Mouse (Mus musculus) liver, adult 2 months (tissue): ENCODE results near the gene Plcb4. TPM values are rescaled to one million over a fixed set of nuclear protein-coding genes. Genes with fewer than 3 reads are reported as not detected.
A peak's percentile ranks its signal among the peaks of the same experiment; 100 is the strongest.

ENCODE experiments used
- DNase-seq: peaks from one replicate; pipeline ENCODE4 v3.0.0-alpha.2; 2011; ENCODE audit warnings: low read depth, low spot score; ENCODE audit errors: extremely low read depth
- H3K27ac ChIP-seq: fragments of 200-500 bp; replicated peaks from 2 replicates; pipeline ENCODE4 v1.5.1; 2012; ENCODE audit warnings: low read depth, mild to moderate bottlenecking, control low read depth, inconsistent platforms, low read length; ENCODE audit not compliant: insufficient read depth
- H3K27me3 ChIP-seq: fragments of 200-500 bp; 2 replicates; pipeline ENCODE4 v1.6.1; 2012; ENCODE audit warnings: mild to moderate bottlenecking, moderate library complexity, low read length, inconsistent platforms; ENCODE audit not compliant: control insufficient read depth, insufficient read depth
- H3K36me3 ChIP-seq: fragments of 200-500 bp; 2 replicates; pipeline ENCODE4 v1.6.1; 2012; ENCODE audit warnings: low read length, inconsistent platforms; ENCODE audit not compliant: control insufficient read depth, insufficient read depth
- H3K4me1 ChIP-seq: fragments of 200-500 bp; 2 replicates; pipeline ENCODE4 v1.6.1; 2011; ENCODE audit warnings: low read length; ENCODE audit not compliant: control insufficient read depth, insufficient read depth
- H3K4me3 ChIP-seq: fragments of 200-500 bp; 2 replicates; pipeline ENCODE4 v1.5.1; 2011; ENCODE audit warnings: low read depth, mild to moderate bottlenecking, control low read depth, low read length, moderate library complexity; ENCODE audit not compliant: insufficient read depth
- H3K79me2 ChIP-seq: fragments of 200-500 bp; 2 replicates; pipeline ENCODE4 v1.6.1; 2012; ENCODE audit warnings: inconsistent platforms, mild to moderate bottlenecking, low read length, moderate library complexity; ENCODE audit not compliant: control insufficient read depth, insufficient read depth
- H3K9ac ChIP-seq: fragments of 200-500 bp; 2 replicates; pipeline ENCODE4 v1.6.1; 2012; ENCODE audit warnings: low read depth, mild to moderate bottlenecking, control low read depth, inconsistent platforms, low read length
- CTCF ChIP-seq: fragments of 200-500 bp; IDR thresholded peaks from 2 replicates; pipeline ENCODE4 v1.5.1; 2011; ENCODE audit warnings: low read depth, low read length, control low read depth
- POLR2A ChIP-seq: fragments of 200-500 bp; IDR thresholded peaks from 2 replicates; pipeline ENCODE4 v1.6.1; 2011; ENCODE audit warnings: low read length, control low read depth; ENCODE audit not compliant: insufficient read depth; ENCODE audit errors: extremely low read depth
- WGBS: fragments of 180-500 bp; shearing (Covaris S2); methylation state at CpG from one replicate; pipeline ENCODE4 v1.1.7; 2018; 5-methylcytosine and 5-hydroxymethylcytosine counted together
- polyA plus RNA-seq: library from polyadenylated mRNA; depleted of rRNA; stranded (reverse); fragments of >200 nt; gene quantifications from 2 replicates; pipeline ENCODE4 v1.2.3, GENCODE M21; 2012
- total RNA-seq: library from RNA; depleted of rRNA; stranded (reverse); fragments of >200 nt; gene quantifications from 2 replicates; pipeline ENCODE4 v1.2.3, GENCODE M21; 2014

Gene Plcb4
- total and polyA plus RNA-seq, 2 experiments = 0.88 to 4.3 TPM

DNA sequence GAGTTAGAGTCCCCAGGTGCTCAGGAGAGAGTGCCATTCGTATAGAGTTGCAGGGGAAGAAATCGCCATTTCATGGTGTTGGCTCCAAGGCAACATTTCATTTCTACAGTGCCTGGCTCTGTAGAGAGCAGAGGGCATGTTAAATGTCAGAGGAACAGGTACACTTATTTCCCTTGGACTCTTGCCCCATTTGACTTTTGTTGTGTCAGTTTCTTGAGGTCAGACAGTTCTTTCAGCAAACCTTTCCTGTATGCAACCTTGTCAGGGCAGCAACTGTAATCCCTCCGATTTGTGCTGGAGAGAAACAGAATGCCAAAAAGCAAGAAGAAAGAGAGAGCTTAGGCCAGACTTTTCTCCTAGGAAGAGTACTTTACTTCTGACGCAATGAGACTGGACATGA lies 189.4 kb downstream of the Plcb4 start:
- TF ChIP-seq CTCF = no peak
- H3K27me3 ChIP-seq = no peaks in the 10 kb centered on the region
- H3K4me3 ChIP-seq = no peak overlapping the region
- no peak overlapping the region for H3K27ac ChIP-seq
- 69% methylated on average over 4 of the region's 4 CpGs for WGBS
- H3K36me3 ChIP-seq = no peaks in the 10 kb centered on the region
- H3K4me1 ChIP-seq = peaks cover 5% of the 10 kb centered on the region
- H3K79me2 ChIP-seq = no peaks in the 10 kb centered on the region
- peak; percentile 60 for DNase-seq
- H3K9ac ChIP-seq = no peak overlapping the region

DNA sequence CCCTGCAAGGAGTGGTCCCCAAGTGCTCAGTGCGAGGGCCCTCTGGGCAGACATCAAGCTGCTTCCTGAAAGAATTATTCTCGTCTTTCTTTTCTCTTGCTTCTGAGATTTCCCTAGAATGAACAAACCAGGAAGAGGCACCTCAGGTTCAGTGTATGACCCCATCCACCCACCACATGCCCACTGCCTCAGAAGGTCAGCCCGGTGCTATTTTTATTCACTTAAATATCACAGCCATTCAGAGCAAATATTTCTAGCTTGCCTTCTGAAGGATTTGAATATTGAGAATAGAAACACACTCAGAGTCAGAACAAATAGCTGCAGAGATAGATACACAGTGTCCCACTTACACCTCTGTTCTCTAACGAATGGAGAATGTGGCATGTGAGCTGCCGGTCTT lies 193.2 kb downstream of the Plcb4 start:
- no peaks in the 10 kb centered on the region for H3K79me2 ChIP-seq
- TF ChIP-seq CTCF = no peak
- no peak for TF ChIP-seq POLR2A
- H3K27me3 ChIP-seq = no peaks in the 10 kb centered on the region
- DNase-seq = no peak
- 86% methylated on average over 5 of the region's 5 CpGs for WGBS
- H3K27ac ChIP-seq = no peak overlapping the region
- no peak overlapping the region for H3K9ac ChIP-seq
- H3K4me1 ChIP-seq = peaks cover 22% of the 10 kb centered on the region
- no peaks in the 10 kb centered on the region for H3K36me3 ChIP-seq
- no peak overlapping the region for H3K4me3 ChIP-seq

DNA sequence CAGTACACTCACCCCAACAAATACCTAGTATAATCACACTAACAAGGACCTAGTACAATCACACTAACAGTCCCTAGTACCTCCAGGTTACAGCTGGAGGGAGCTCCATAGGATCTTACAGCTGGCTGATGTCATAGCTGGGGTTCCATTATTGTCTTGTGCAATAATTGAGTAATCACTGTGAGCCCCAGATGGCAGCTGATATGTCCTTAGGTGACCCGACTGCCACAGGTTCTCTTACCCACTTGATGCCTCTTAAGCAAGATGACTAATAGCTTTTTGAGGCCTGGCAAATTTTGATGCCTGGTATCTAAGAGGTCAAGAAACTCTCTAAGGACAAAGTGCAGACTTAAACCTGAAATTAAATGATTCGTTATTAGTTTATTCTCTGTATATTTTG lies 194.3 kb downstream of the Plcb4 start:
- peak; percentile 76 for DNase-seq
- no peaks in the 10 kb centered on the region for H3K27me3 ChIP-seq
- H3K36me3 ChIP-seq = no peaks in the 10 kb centered on the region
- no peak overlapping the region for H3K9ac ChIP-seq
- no peak overlapping the region for H3K27ac ChIP-seq
- WGBS = 27% methylated on average over 2 of the region's 2 CpGs
- TF ChIP-seq CTCF = no peak
- no peak for TF ChIP-seq POLR2A
- no peak overlapping the region for H3K4me3 ChIP-seq
- H3K79me2 ChIP-seq = no peaks in the 10 kb centered on the region
- H3K4me1 ChIP-seq = peaks cover 19% of the 10 kb centered on the region; the same call in 1 of the 2 replicates

DNA sequence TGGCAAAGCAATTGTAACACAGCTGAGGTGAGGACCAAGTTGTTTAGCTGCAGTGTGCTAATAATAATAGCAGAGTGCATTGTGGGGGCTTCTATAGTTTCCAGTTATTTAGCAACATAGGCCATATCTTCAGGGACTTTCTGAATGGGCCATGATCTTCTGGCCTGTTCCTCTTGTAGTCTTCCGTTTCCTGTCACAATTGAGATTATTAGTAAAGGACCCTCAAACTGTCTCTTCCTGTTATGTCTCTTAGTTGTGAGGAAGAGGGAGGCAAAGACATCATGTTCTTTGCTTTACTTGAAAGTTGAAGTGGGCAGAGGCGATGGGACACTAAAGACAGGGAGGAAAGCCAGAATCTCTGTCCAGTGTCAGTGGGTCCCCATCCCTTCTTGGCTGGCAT lies 195.2 kb downstream of the Plcb4 start:
- 86% methylated on average over 2 of the region's 2 CpGs for WGBS
- Histone ChIP-seq H3K79me2 (no peaks in the 10 kb centered on the region), H3K9ac (no peak overlapping the region), H3K4me1 (peaks cover 17% of the 10 kb centered on the region; the same call in 1 of the 2 replicates), H3K27ac (peak overlapping the region; percentile 65), H3K36me3 (no peaks in the 10 kb centered on the region), H3K4me3 (no peak overlapping the region), H3K27me3 (no peaks in the 10 kb centered on the region)
- TF ChIP-seq POLR2A (no peak), CTCF (no peak)
- no peak for DNase-seq

DNA sequence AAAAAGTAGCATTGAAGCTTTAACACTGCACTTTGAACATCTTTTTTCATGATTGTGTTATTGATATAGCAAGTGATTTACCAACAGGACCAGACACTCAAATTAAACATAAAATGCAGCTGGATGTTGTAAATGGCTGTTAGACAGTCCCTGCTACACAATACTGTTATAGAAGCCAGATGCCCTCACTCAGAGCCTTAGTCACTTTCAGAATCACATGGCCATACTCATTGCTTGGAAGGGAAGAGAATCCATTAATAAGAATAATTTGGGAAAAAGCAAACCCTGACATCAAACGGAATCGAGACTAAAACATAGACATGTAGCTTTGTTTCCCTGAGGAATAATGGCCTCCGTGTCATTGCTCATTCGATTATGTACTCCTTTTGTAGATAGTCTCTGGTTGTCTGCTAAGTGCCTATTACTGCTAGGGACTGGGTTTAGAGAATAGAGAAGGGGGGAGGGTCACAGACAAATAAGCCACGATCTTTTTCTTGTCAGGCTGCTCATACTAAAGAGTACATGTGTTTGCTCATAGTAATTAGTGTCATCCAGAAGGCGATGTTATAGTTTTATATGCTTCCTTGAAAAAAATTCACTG lies 197.2 kb downstream of the Plcb4 start:
- Histone ChIP-seq H3K4me1 (peaks cover 17% of the 10 kb centered on the region; the same call in 1 of the 2 replicates), H3K36me3 (no peaks in the 10 kb centered on the region), H3K27ac (no peak overlapping the region), H3K27me3 (no peaks in the 10 kb centered on the region), H3K9ac (no peak overlapping the region), H3K79me2 (no peaks in the 10 kb centered on the region), H3K4me3 (no peak overlapping the region)
- no peak for TF ChIP-seq POLR2A
- no peak for TF ChIP-seq CTCF
- WGBS = 91% methylated on average over 6 of the region's 6 CpGs
- no peak for DNase-seq

DNA sequence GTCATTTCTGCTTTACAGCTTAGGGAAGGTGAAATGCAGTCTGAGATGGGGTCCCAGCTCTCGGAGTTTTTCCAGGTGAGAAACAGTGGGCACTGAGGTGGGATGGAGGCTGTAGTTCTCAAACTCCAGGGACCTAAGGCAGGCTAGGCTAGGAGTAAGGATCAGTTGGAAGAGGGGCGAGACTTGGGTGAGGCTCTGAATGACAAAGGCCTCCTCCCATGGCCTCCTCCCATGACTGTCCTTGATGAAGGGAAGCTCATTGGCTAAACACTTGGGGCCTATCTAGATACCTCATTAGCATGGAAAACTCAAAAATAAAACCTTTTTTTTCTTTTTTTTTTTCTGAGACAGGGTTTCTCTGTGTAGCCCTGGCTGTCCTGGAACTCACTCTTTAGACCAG lies 198.0 kb downstream of the Plcb4 start:
- no peak overlapping the region for H3K9ac ChIP-seq
- 97% methylated on average over 2 of the region's 2 CpGs for WGBS
- H3K27me3 ChIP-seq = no peaks in the 10 kb centered on the region
- H3K4me3 ChIP-seq = no peak overlapping the region
- no peaks in the 10 kb centered on the region for H3K36me3 ChIP-seq
- peaks cover 17% of the 10 kb centered on the region; the same call in 1 of the 2 replicates for H3K4me1 ChIP-seq
- DNase-seq = no peak
- H3K27ac ChIP-seq = no peak overlapping the region
- no peak for TF ChIP-seq POLR2A
- no peak for TF ChIP-seq CTCF
- no peaks in the 10 kb centered on the region for H3K79me2 ChIP-seq
